Mouse (Mus musculus): ENCODE results near the gene Mettl6. TPM values are rescaled to one million over a fixed set of nuclear protein-coding genes. Genes with fewer than 3 reads are reported as not detected.

The Mettl6 gene
- polyA plus RNA-seq, 1 experiment = 17.0 TPM

GRCm38 (mm10) chr14:31495538-31495937, 698 bp upstream of the Mettl6 start:
- Histone ChIP-seq H3K79me3 (ENCODE audit: low read depth) (peaks cover 76% of the 10 kb centered on the region), H3ac (ENCODE audit: control insufficient read depth, insufficient read length, low read depth) (peak overlapping the region; percentile 78), H3K4me3 (ENCODE audit: insufficient read depth, poor library complexity, severe bottlenecking) (peak overlapping the region; percentile 85), H3K36me3 (ENCODE audit: control insufficient read depth, insufficient read depth) (peaks cover 66% of the 10 kb centered on the region), H3K79me2 (ENCODE audit: control insufficient read depth, insufficient read depth) (peaks cover 99% of the 10 kb centered on the region), H3K27me3 (ENCODE audit: control insufficient read depth, insufficient read depth, insufficient read length) (no peaks in the 10 kb centered on the region)
- no peak for TF ChIP-seq CEBPB (IDR thresholded peaks at IDR 0.05; ENCODE audit: low read depth)
- TF ChIP-seq MYOG (IDR thresholded peaks at IDR 0.05; ENCODE audit: control insufficient read depth, extremely low read depth, insufficient read length) = no peak
- TF ChIP-seq MAX (IDR thresholded peaks at IDR 0.05) = no peak
- TF ChIP-seq CTCF (IDR thresholded peaks at IDR 0.05; ENCODE audit: control insufficient read depth, insufficient read depth, insufficient read length) = no peak
- no peak for TF ChIP-seq FOSL1 (IDR thresholded peaks at IDR 0.05; ENCODE audit: insufficient read depth, low read length, poor library complexity, severe bottlenecking)
- TF ChIP-seq MYOD1 (IDR thresholded peaks at IDR 0.05; ENCODE audit: control insufficient read depth, insufficient read length, low read depth) = no peak
- TF ChIP-seq USF1 (IDR thresholded peaks at IDR 0.05; ENCODE audit: low read depth) = no peak

GRCm38 (mm10) chr14:31494349-31494974, 378 bp downstream of the Mettl6 start, which contains the start of gene Eaf1:
Eaf1 (plus strand) TSS chr14:31494399.
- H3K79me3 ChIP-seq (ENCODE audit: low read depth) = peaks cover 68% of the 10 kb centered on the region
- H3K27me3 ChIP-seq (ENCODE audit: control insufficient read depth, insufficient read depth, insufficient read length) = no peaks in the 10 kb centered on the region
- H3ac ChIP-seq (ENCODE audit: control insufficient read depth, insufficient read length, low read depth) = peak within 1 kb of the TSS; percentile 78
- peaks cover 91% of the 10 kb centered on the region for H3K79me2 ChIP-seq (ENCODE audit: control insufficient read depth, insufficient read depth)
- H3K36me3 ChIP-seq (ENCODE audit: control insufficient read depth, insufficient read depth) = peaks cover 64% of the 10 kb centered on the region
- TF ChIP-seq CEBPB (IDR thresholded peaks at IDR 0.05; ENCODE audit: low read depth) (peak; percentile 12), MYOG (IDR thresholded peaks at IDR 0.05; ENCODE audit: control insufficient read depth, extremely low read depth, insufficient read length) (no peak)
- peak within 1 kb of the TSS; percentile 85 for H3K4me3 ChIP-seq (ENCODE audit: insufficient read depth, poor library complexity, severe bottlenecking)

- H3K36me3 ChIP-seq (ENCODE audit: control insufficient read depth, insufficient read depth) = peaks cover 64% of the 10 kb centered on the region
- H3K79me3 ChIP-seq (ENCODE audit: low read depth) = peaks cover 71% of the 10 kb centered on the region
- peak overlapping the region; percentile 85 for H3K4me3 ChIP-seq (ENCODE audit: insufficient read depth, poor library complexity, severe bottlenecking)
- H3ac ChIP-seq (ENCODE audit: control insufficient read depth, insufficient read length, low read depth) = peak overlapping the region; percentile 76
- no peaks in the 10 kb centered on the region for H3K27me3 ChIP-seq (ENCODE audit: control insufficient read depth, insufficient read depth, insufficient read length)
- H3K79me2 ChIP-seq (ENCODE audit: control insufficient read depth, insufficient read depth) = peaks cover 85% of the 10 kb centered on the region
- TF ChIP-seq CEBPB (IDR thresholded peaks at IDR 0.05; ENCODE audit: low read depth) = no peak
- TF ChIP-seq MYOG (IDR thresholded peaks at IDR 0.05; ENCODE audit: control insufficient read depth, extremely low read depth, insufficient read length) = no peak
- TF ChIP-seq CTCF (IDR thresholded peaks at IDR 0.05; ENCODE audit: control insufficient read depth, insufficient read depth, insufficient read length) = no peak
- TF ChIP-seq MYOD1 (IDR thresholded peaks at IDR 0.05; ENCODE audit: control insufficient read depth, insufficient read length, low read depth) = no peak
- no peak for TF ChIP-seq USF1 (IDR thresholded peaks at IDR 0.05; ENCODE audit: low read depth)
- no peak for TF ChIP-seq MAX (IDR thresholded peaks at IDR 0.05)
- no peak for TF ChIP-seq FOSL1 (IDR thresholded peaks at IDR 0.05; ENCODE audit: insufficient read depth, low read length, poor library complexity, severe bottlenecking)
Measured at GRCm38 (mm10) chr14:31493901-31494300, 939 bp downstream of the Mettl6 start.

- no peak for TF ChIP-seq MAX (IDR thresholded peaks at IDR 0.05)
- Histone ChIP-seq H3K79me3 (ENCODE audit: low read depth) (peaks cover 20% of the 10 kb centered on the region), H3K79me2 (ENCODE audit: control insufficient read depth, insufficient read depth) (peaks cover 26% of the 10 kb centered on the region), H3K4me3 (ENCODE audit: insufficient read depth, poor library complexity, severe bottlenecking) (no peak overlapping the region), H3K27me3 (ENCODE audit: control insufficient read depth, insufficient read depth, insufficient read length) (no peaks in the 10 kb centered on the region), H3ac (ENCODE audit: control insufficient read depth, insufficient read length, low read depth) (no peak overlapping the region), H3K36me3 (ENCODE audit: control insufficient read depth, insufficient read depth) (peaks cover 91% of the 10 kb centered on the region)
Measured at GRCm38 (mm10) chr14:31488055-31488454, 6.8 kb downstream of the Mettl6 start.

GRCm38 (mm10) chr14:31486465-31486864, 8.4 kb downstream of the Mettl6 start:
- Histone ChIP-seq H3K27me3 (ENCODE audit: control insufficient read depth, insufficient read depth, insufficient read length) (no peaks in the 10 kb centered on the region), H3ac (ENCODE audit: control insufficient read depth, insufficient read length, low read depth) (no peak overlapping the region), H3K4me3 (ENCODE audit: insufficient read depth, poor library complexity, severe bottlenecking) (no peak overlapping the region), H3K79me2 (ENCODE audit: control insufficient read depth, insufficient read depth) (peaks cover 12% of the 10 kb centered on the region), H3K36me3 (ENCODE audit: control insufficient read depth, insufficient read depth) (peaks cover 89% of the 10 kb centered on the region), H3K79me3 (ENCODE audit: low read depth) (peaks cover 10% of the 10 kb centered on the region)
- TF ChIP-seq USF1 (IDR thresholded peaks at IDR 0.05; ENCODE audit: low read depth) (no peak), CTCF (IDR thresholded peaks at IDR 0.05; ENCODE audit: control insufficient read depth, insufficient read depth, insufficient read length) (no peak), MYOG (IDR thresholded peaks at IDR 0.05; ENCODE audit: control insufficient read depth, extremely low read depth, insufficient read length) (no peak), MAX (IDR thresholded peaks at IDR 0.05) (no peak), FOSL1 (IDR thresholded peaks at IDR 0.05; ENCODE audit: insufficient read depth, low read length, poor library complexity, severe bottlenecking) (no peak), MYOD1 (IDR thresholded peaks at IDR 0.05; ENCODE audit: control insufficient read depth, insufficient read length, low read depth) (no peak), CEBPB (IDR thresholded peaks at IDR 0.05; ENCODE audit: low read depth) (no peak)

- Histone ChIP-seq H3K36me3 (ENCODE audit: control insufficient read depth, insufficient read depth) (peaks cover 82% of the 10 kb centered on the region), H3K27me3 (ENCODE audit: control insufficient read depth, insufficient read depth, insufficient read length) (no peaks in the 10 kb centered on the region), H3ac (ENCODE audit: control insufficient read depth, insufficient read length, low read depth) (no peak overlapping the region), H3K4me3 (ENCODE audit: insufficient read depth, poor library complexity, severe bottlenecking) (no peak overlapping the region), H3K79me2 (ENCODE audit: control insufficient read depth, insufficient read depth) (no peaks in the 10 kb centered on the region), H3K79me3 (ENCODE audit: low read depth) (no peaks in the 10 kb centered on the region)
- TF ChIP-seq CEBPB (IDR thresholded peaks at IDR 0.05; ENCODE audit: low read depth) (no peak), MYOD1 (IDR thresholded peaks at IDR 0.05; ENCODE audit: control insufficient read depth, insufficient read length, low read depth) (no peak), MAX (IDR thresholded peaks at IDR 0.05) (no peak), FOSL1 (IDR thresholded peaks at IDR 0.05; ENCODE audit: insufficient read depth, low read length, poor library complexity, severe bottlenecking) (no peak), USF1 (IDR thresholded peaks at IDR 0.05; ENCODE audit: low read depth) (no peak), MYOG (IDR thresholded peaks at IDR 0.05; ENCODE audit: control insufficient read depth, extremely low read depth, insufficient read length) (no peak), CTCF (IDR thresholded peaks at IDR 0.05; ENCODE audit: control insufficient read depth, insufficient read depth, insufficient read length) (no peak)
Measured at GRCm38 (mm10) chr14:31482417-31482816, 12.4 kb downstream of the Mettl6 start.
